10 mouse cellular contexts compared by ENCODE assay signal in the genomic region with DNA sequence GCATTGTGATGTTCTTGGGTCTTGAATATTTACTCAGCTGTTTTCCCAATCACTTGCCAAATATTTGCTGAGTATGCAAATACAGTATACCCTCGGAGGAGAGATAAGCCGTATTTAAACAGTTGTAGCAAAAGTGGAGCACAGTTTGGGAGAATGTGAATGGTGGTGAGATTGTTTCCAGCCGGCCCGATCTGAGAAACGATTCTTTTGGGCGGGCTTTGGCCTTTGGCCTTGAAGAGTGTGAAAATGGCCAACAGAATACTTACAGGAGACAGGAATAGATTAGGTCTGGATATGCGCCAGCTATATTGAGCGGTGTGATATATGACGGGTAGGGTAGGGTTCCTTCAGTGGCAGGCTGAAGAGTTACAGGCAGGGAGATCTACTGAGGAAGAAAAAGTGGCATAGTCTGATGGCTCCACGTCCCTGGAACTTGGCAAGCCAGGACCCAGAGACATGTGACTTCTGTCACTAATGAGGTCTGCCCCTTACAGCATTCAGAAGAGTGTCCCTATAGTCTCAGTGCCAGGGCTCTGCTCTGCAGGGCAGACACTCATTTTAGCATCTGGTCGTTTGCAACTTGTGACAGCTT.
DNase-seq lines count a peak whose midpoint lies in the region; TF ChIP-seq lines count a peak whose summit lies in the region.
"Had no signal": no experiment of that assay in that cellular context is flagged by ENCODE, and none has a peak within 500 bp of the region (broad histone marks: within the 10 kb centered on the region; RNA-seq: fewer than 3 reads in every experiment).

No protein-coding gene starts in this region.

- no peak for TF ChIP-seq POLR2A in MEL (IDR thresholded peaks at IDR 0.05; ENCODE audit: control insufficient read depth in 1 of 2, insufficient read depth in 1 of 2, low read depth in 1 of 2, low read length in 2 of 2, poor library complexity in 1 of 2)

- H3K27me3 ChIP-seq in heart, embryonic 10.5 days (ENCODE audit: insufficient read depth, poor library complexity, severe bottlenecking): no peaks in the 10 kb centered on the region
- no peaks in the 10 kb centered on the region for H3K27me3 ChIP-seq in MEL (ENCODE audit: control insufficient read depth in 1 of 2, insufficient read depth in 2 of 2, low read length in 2 of 2)

- TF ChIP-seq EP300 in MEL (IDR thresholded peaks at IDR 0.05; ENCODE audit: low read depth in 1 of 2, low read length in 2 of 2): no peak

- no peak for TF ChIP-seq CTCF in MEL (IDR thresholded peaks at IDR 0.05 in 2 of 3, conservative IDR thresholded peaks at IDR 0.05 in 1 of 3; ENCODE audit: control insufficient read depth in 1 of 3, insufficient read depth in 1 of 3, low read depth in 2 of 3, low read length in 3 of 3, poor library complexity in 1 of 3, severe bottlenecking in 1 of 3)

- H3K4me3 ChIP-seq in heart, embryonic 10.5 days: no peak overlapping the region
- no peak overlapping the region for H3K4me3 ChIP-seq in MEL (ENCODE audit: control insufficient read depth in 1 of 2, insufficient read depth in 1 of 2, low read depth in 2 of 2, low read length in 2 of 2)

- no peak overlapping the region for H3K27ac ChIP-seq in heart, embryonic 10.5 days
- no peak overlapping the region for H3K27ac ChIP-seq in MEL (ENCODE audit: control insufficient read depth, low read depth, low read length)
- H3K27ac ChIP-seq: macrophage had no signal

- H3K9me3 ChIP-seq in heart, embryonic 10.5 days: no peaks in the 10 kb centered on the region
- H3K9me3 ChIP-seq in MEL (replicated peaks; ENCODE audit: insufficient read depth, low read length): no peaks in the 10 kb centered on the region

- 58% methylated on average over 11 of the region's 11 CpGs for WGBS in heart, embryonic 10.5 days

- 0 out of 2 replicates have a peak, but pooled peaks cover 4% of the 10 kb centered on the region for H3K4me1 ChIP-seq in heart, embryonic 10.5 days
- H3K4me1 ChIP-seq in MEL (ENCODE audit: control insufficient read depth in 1 of 2, insufficient read depth in 2 of 2, low read length in 2 of 2): peaks cover 4 to 6% of the 10 kb centered on the region in 2 experiments

- peak; percentile 60 for DNase-seq in heart, embryonic 10.5 days (ENCODE audit: low spot score)
- DNase-seq in heart, adult 8-10 months (ENCODE audit: low spot score): no peak
- DNase-seq in MEL (ENCODE audit: low read depth, low spot score): no peak
- peak; percentile 55 to 71 for DNase-seq in heart, postnatal 10 days
- peak; percentile 57 for DNase-seq in lung, postnatal 10 days
- no peak for DNase-seq in embryo, embryonic 10 days (ENCODE audit: low spot score)
- DNase-seq in adrenal gland, postnatal 25 days: no peak
- no peak for DNase-seq in urinary bladder, postnatal 4 days (ENCODE audit: low spot score in 2 of 2)
- DNase-seq: retina, postnatal 1 day had no signal

- H3K9ac ChIP-seq in MEL (ENCODE audit: control insufficient read depth, low read depth, low read length, poor library complexity, severe bottlenecking): no peak overlapping the region

- no peak for TF ChIP-seq RAD21 in MEL (IDR thresholded peaks at IDR 0.05; ENCODE audit: low read depth, low read length)

- H3K36me3 ChIP-seq in heart, embryonic 10.5 days: no peaks in the 10 kb centered on the region
- peaks cover 0 to 9% of the 10 kb centered on the region in 2 experiments; a peak in 3 of 4 replicates for H3K36me3 ChIP-seq in MEL (ENCODE audit: control insufficient read depth in 1 of 2, insufficient read depth in 2 of 2, low read length in 2 of 2)

- intact Hi-C loops in heart, postnatal 10 days (cut with DNase I): loop anchor here (5.0 kb wide), 1 partner anchor 61 kb away; no protein-coding TSS in a partner anchor

- no peaks in the 10 kb centered on the region for H3K79me2 ChIP-seq in MEL (ENCODE audit: control insufficient read depth, insufficient read depth, low read length, poor library complexity)

TF ChIP-seq in MEL, 35 proteins besides CTCF, POLR2A, EP300 and RAD21:
- no peak for TF ChIP-seq MXI1 (IDR thresholded peaks at IDR 0.05; ENCODE audit: low read depth, low read length)
- TF ChIP-seq MAFK (IDR thresholded peaks at IDR 0.05; ENCODE audit: borderline replicate concordance, low read depth, low read length): peak; percentile 44; the same call in 1 of the 2 replicates

Comparison
In these comparisons a context has a peak if more than half of its experiments do, and no peak if none do; other contexts are left out.
1. DNase-seq: peak in heart, embryonic 10.5 days (single experiment), heart, postnatal 10 days (2 of 2) and lung, postnatal 10 days (single experiment); none in heart, adult 8-10 months (single experiment), MEL (single experiment), embryo, embryonic 10 days (single experiment), adrenal gland, postnatal 25 days (single experiment) and urinary bladder, postnatal 4 days (0 of 2).